27 mouse cellular contexts compared by ENCODE assay signal in genomic region chr16:58276281-58276680, GRCm38 (mm10).
"Had no signal": no experiment of that assay in that cellular context is flagged by ENCODE, and none has a peak within 500 bp of the region (broad histone marks: within the 10 kb centered on the region; RNA-seq: fewer than 3 reads in every experiment).

No protein-coding gene starts in this region.

- H3K4me1 ChIP-seq: embryonic facial prominence, embryonic 10.5 days; embryonic facial prominence, embryonic 12.5 days; embryonic facial prominence, embryonic 13.5 days; embryonic facial prominence, embryonic 15.5 days; forebrain, embryonic 10.5 days; forebrain, embryonic 12.5 days; forebrain, embryonic 13.5 days; forebrain, embryonic 15.5 days had no signal

- DNase-seq: cerebellum, adult 9-10 months; cerebellum, adult 9-11 months; cerebellum, postnatal 10 days; cerebellum, postnatal 14 days; cerebellum, postnatal 25 days; cerebellum, postnatal 36 days; embryo, embryonic 11 days; forebrain, postnatal 0 days; gastrocnemius, adult 2 months; gastrocnemius, postnatal 10 days; gastrocnemius, postnatal 14 days; gastrocnemius, postnatal 25 days; gastrocnemius, postnatal 36 days; heart, adult 11 months; heart, adult 18-20 months; heart, adult 2 months had no signal

- H3K4me2 ChIP-seq: embryonic facial prominence, embryonic 12.5 days; embryonic facial prominence, embryonic 13.5 days; embryonic facial prominence, embryonic 15.5 days; forebrain, embryonic 12.5 days; forebrain, embryonic 13.5 days; forebrain, embryonic 15.5 days had no signal

- H3K36me3 ChIP-seq: embryonic facial prominence, embryonic 10.5 days; embryonic facial prominence, embryonic 12.5 days; embryonic facial prominence, embryonic 13.5 days; embryonic facial prominence, embryonic 15.5 days; forebrain, embryonic 10.5 days; forebrain, embryonic 12.5 days; forebrain, embryonic 15.5 days had no signal

- H3K9ac ChIP-seq: embryonic facial prominence, embryonic 12.5 days; embryonic facial prominence, embryonic 13.5 days; embryonic facial prominence, embryonic 15.5 days; forebrain, embryonic 12.5 days; forebrain, embryonic 13.5 days; forebrain, embryonic 15.5 days; forebrain, postnatal 0 days had no signal

- H3K4me3 ChIP-seq: embryonic facial prominence, embryonic 10.5 days; embryonic facial prominence, embryonic 12.5 days; embryonic facial prominence, embryonic 13.5 days; embryonic facial prominence, embryonic 15.5 days; erythroblast, embryonic 14.5 days; forebrain, embryonic 10.5 days; forebrain, embryonic 12.5 days; forebrain, embryonic 13.5 days; forebrain, embryonic 15.5 days; gastrocnemius, adult 2 months; heart, adult 2 months had no signal

- H3K27ac ChIP-seq: embryonic facial prominence, embryonic 10.5 days; embryonic facial prominence, embryonic 12.5 days; embryonic facial prominence, embryonic 13.5 days; embryonic facial prominence, embryonic 15.5 days; forebrain, embryonic 10.5 days; forebrain, embryonic 12.5 days; forebrain, embryonic 13.5 days; forebrain, embryonic 15.5 days; gastrocnemius, adult 2 months; heart, adult 2 months had no signal

- H3K27me3 ChIP-seq: embryonic facial prominence, embryonic 12.5 days; embryonic facial prominence, embryonic 13.5 days; embryonic facial prominence, embryonic 15.5 days; forebrain, embryonic 12.5 days; forebrain, embryonic 13.5 days; forebrain, embryonic 15.5 days had no signal

- ATAC-seq: forebrain, embryonic 13.5 days; forebrain, embryonic 14.5 days; forebrain, embryonic 15.5 days; forebrain, embryonic 16.5 days; forebrain, postnatal 0 days had no signal

- H3K9me3 ChIP-seq: embryonic facial prominence, embryonic 10.5 days; embryonic facial prominence, embryonic 12.5 days; embryonic facial prominence, embryonic 13.5 days; embryonic facial prominence, embryonic 15.5 days; forebrain, embryonic 10.5 days; forebrain, embryonic 12.5 days; forebrain, embryonic 13.5 days; forebrain, embryonic 15.5 days had no signal
